Mouse (Mus musculus) E14TG2a.4 (cell line): Measurements from ENCODE around the gene Bmp8b.
"Not testable (repeated sequence)": the region's sequence is repeated elsewhere in the genome, so short reads cannot be mapped to it uniquely, and the experiment has no call there.

Experiments
- H3K27me3 ChIP-seq: 2 replicates; pipeline ENCODE4 v1.6.1; 2014; ENCODE audit warnings: low read length, control low read depth; ENCODE audit not compliant: insufficient read depth
- H3K36me3 ChIP-seq: 2 replicates; pipeline ENCODE4 v1.6.1; 2014; ENCODE audit warnings: low read length, control low read depth; ENCODE audit not compliant: insufficient read depth
- H3K4me1 ChIP-seq: replicated peaks from 2 replicates; pipeline ENCODE4 v1.6.1; 2014; ENCODE audit warnings: low read depth, low read length, control low read depth
- H3K4me3 ChIP-seq: replicated peaks from 2 replicates; pipeline ENCODE4 v1.5.1; 2014; ENCODE audit warnings: mild to moderate bottlenecking, low read length
- H3K9me3 ChIP-seq: 2 replicates; pipeline ENCODE4 v1.6.1; 2014; ENCODE audit warnings: low read length, control low read depth
- CTCF ChIP-seq: conservative IDR thresholded peaks from 2 replicates; pipeline ENCODE4 v1.5.1; 2014; ENCODE audit warnings: low read length
- NANOG ChIP-seq: IDR thresholded peaks from 2 replicates; pipeline ENCODE4 v1.6.1; 2014; ENCODE audit warnings: borderline replicate concordance, low read length, mixed read lengths
- POU5F1 ChIP-seq: IDR thresholded peaks from 2 replicates; pipeline ENCODE4 v1.6.1; 2014; ENCODE audit warnings: low read length, borderline replicate concordance

Bmp8b gene

GRCm38 (mm10) chr4:123105451-123105790 lies 456 bp downstream of the Bmp8b start:
- H3K36me3 ChIP-seq = no peaks in the 10 kb centered on the region
- H3K4me3 ChIP-seq = peak overlapping the region; percentile 84
- no peaks in the 10 kb centered on the region for H3K9me3 ChIP-seq
- no peak for TF ChIP-seq CTCF
- TF ChIP-seq POU5F1 = no peak
- TF ChIP-seq NANOG = no peak
- peaks cover 70% of the 10 kb centered on the region for H3K27me3 ChIP-seq
- H3K4me1 ChIP-seq = peaks cover 8% of the 10 kb centered on the region

- not testable (repeated sequence) for H3K4me1 ChIP-seq, H3K36me3 ChIP-seq, H3K9me3 ChIP-seq
- Histone ChIP-seq H3K4me3 (peak overlapping the region; percentile 84), H3K27me3 (peaks cover 70% of the 10 kb centered on the region)
Measured at GRCm38 (mm10) chr4:123105929-123106328, 964 bp downstream of the Bmp8b start.

GRCm38 (mm10) chr4:123106864-123107263 lies 1.9 kb downstream of the Bmp8b start:
- Histone ChIP-seq H3K9me3 (no peaks in the 10 kb centered on the region), H3K36me3 (no peaks in the 10 kb centered on the region), H3K4me1 (peaks cover 8% of the 10 kb centered on the region), H3K27me3 (peaks cover 76% of the 10 kb centered on the region), H3K4me3 (no peak overlapping the region)
- TF ChIP-seq POU5F1 (no peak), NANOG (no peak), CTCF (no peak)

- Histone ChIP-seq H3K9me3 (no peaks in the 10 kb centered on the region), H3K4me1 (peaks cover 8% of the 10 kb centered on the region), H3K27me3 (peaks cover 81% of the 10 kb centered on the region), H3K4me3 (no peak overlapping the region), H3K36me3 (no peaks in the 10 kb centered on the region)
- no peak for TF ChIP-seq POU5F1
- TF ChIP-seq CTCF = no peak
- no peak for TF ChIP-seq NANOG
Measured at GRCm38 (mm10) chr4:123108056-123108455, 3.1 kb downstream of the Bmp8b start.

GRCm38 (mm10) chr4:123110751-123111150 lies 5.8 kb downstream of the Bmp8b start:
- Histone ChIP-seq H3K4me1 (peaks cover under 1% of the 10 kb centered on the region), H3K27me3 (peaks cover 75% of the 10 kb centered on the region), H3K36me3 (no peaks in the 10 kb centered on the region), H3K9me3 (no peaks in the 10 kb centered on the region), H3K4me3 (no peak overlapping the region)
- no peak for TF ChIP-seq POU5F1
- no peak for TF ChIP-seq NANOG
- no peak for TF ChIP-seq CTCF

- not testable (repeated sequence) for H3K9me3 ChIP-seq, H3K4me3 ChIP-seq, H3K4me1 ChIP-seq, H3K36me3 ChIP-seq
- H3K27me3 ChIP-seq = peaks cover 75% of the 10 kb centered on the region
Measured at GRCm38 (mm10) chr4:123111275-123111983, 6.5 kb downstream of the Bmp8b start.

GRCm38 (mm10) chr4:123112216-123112764 lies 7.3 kb downstream of the Bmp8b start:
- H3K4me3 ChIP-seq = no peak overlapping the region
- TF ChIP-seq CTCF (no peak), NANOG (no peak), POU5F1 (no peak)
- H3K4me1 ChIP-seq = peaks cover 5% of the 10 kb centered on the region
- no peaks in the 10 kb centered on the region for H3K36me3 ChIP-seq
- no peaks in the 10 kb centered on the region for H3K9me3 ChIP-seq
- peaks cover 74% of the 10 kb centered on the region for H3K27me3 ChIP-seq

- not testable (repeated sequence) for H3K36me3 ChIP-seq, H3K4me1 ChIP-seq, H3K9me3 ChIP-seq, H3K4me3 ChIP-seq
- H3K27me3 ChIP-seq = peaks cover 66% of the 10 kb centered on the region
Measured at GRCm38 (mm10) chr4:123114651-123115050, 9.7 kb downstream of the Bmp8b start.

GRCm38 (mm10) chr4:123116011-123116410 lies 11.0 kb downstream of the Bmp8b start, which contains the start of gene Oxct2b:
TSS of gene Oxct2b (plus strand) at chr4:123116266.
- peaks cover 5% of the 10 kb centered on the region for H3K4me1 ChIP-seq

GRCm38 (mm10) chr4:123116640-123117039 lies 11.7 kb downstream of the Bmp8b start:
- not testable (repeated sequence) for H3K36me3 ChIP-seq, H3K9me3 ChIP-seq, H3K4me1 ChIP-seq
- H3K4me3 ChIP-seq = peak overlapping the region; percentile 69
- H3K27me3 ChIP-seq = peaks cover 58% of the 10 kb centered on the region

More at GRCm38 (mm10) chr4:123116011-123116410, 11.0 kb downstream of the Bmp8b start, which contains the start of gene Oxct2b:
- Histone ChIP-seq H3K27me3 (peaks cover 64% of the 10 kb centered on the region), H3K9me3 (no peaks in the 10 kb centered on the region), H3K36me3 (no peaks in the 10 kb centered on the region), H3K4me3 (peak within 1 kb of the TSS; percentile 69)
- no peak for TF ChIP-seq NANOG
- no peak for TF ChIP-seq CTCF
- no peak for TF ChIP-seq POU5F1
